Mouse (Mus musculus) CH12.LX (cell line): ENCODE data around the gene Jup.

Source experiments
- CHD2 ChIP-seq: IDR thresholded peaks from 2 replicates; pipeline ENCODE4 v1.6.1; 2011; ENCODE audit warnings: low read length, improper control_type of control experiment
- CTCF ChIP-seq, 2 experiments: IDR thresholded peaks in 1 of 2; conservative IDR thresholded peaks in 1 of 2; 2 replicates each; pipeline ENCODE4 v1.5.1; 2011 to 2012; ENCODE audit warnings: low read depth in 2 of 2, low read length in 2 of 2, improper control_type of control experiment in 1 of 2, inconsistent platforms in 1 of 2, mild to moderate bottlenecking in 1 of 2, moderate library complexity in 1 of 2
- MAX ChIP-seq: IDR thresholded peaks from 2 replicates; pipeline ENCODE4 v1.6.1; 2011; ENCODE audit warnings: low read length, improper control_type of control experiment
- POLR2A ChIP-seq: IDR thresholded peaks from 2 replicates; pipeline ENCODE4 v1.6.1; 2011; ENCODE audit warnings: low read depth, mild to moderate bottlenecking, improper control_type of control experiment, low read length
- ZMIZ1 ChIP-seq: IDR thresholded peaks from 2 replicates; pipeline ENCODE4 v1.6.1; 2012; ENCODE audit warnings: low read depth, mild to moderate bottlenecking, inconsistent platforms, low read length, improper control_type of control experiment

DNA sequence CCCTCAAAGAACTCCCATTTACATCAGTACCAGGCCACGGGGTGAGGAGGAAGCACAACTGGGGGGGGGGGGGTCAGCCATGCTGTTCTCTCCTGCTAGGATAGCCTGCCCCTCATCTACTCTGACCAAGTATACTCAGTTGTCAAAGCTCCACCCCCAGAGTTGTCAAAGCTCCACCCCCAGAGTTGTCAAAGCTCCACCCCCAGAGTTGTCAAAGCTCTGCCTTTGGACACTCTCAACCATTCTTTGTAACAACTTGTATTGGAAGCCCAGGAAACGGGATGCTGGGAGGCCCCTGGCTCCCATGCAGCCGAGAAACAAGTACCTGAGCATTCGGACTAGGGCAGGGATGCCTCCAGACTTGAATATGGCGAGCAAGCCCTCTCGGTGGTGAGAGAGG, 14.9 kb downstream of the Jup start:
- TF ChIP-seq CHD2: no peak
- TF ChIP-seq POLR2A: no peak
- TF ChIP-seq MAX: no peak
- TF ChIP-seq CTCF (conservative IDR thresholded peaks at IDR 0.05 in 1 of 2, IDR thresholded peaks at IDR 0.05 in 1 of 2; ENCODE audit: low read depth in 2 of 2, low read length in 2 of 2): no peak
- TF ChIP-seq ZMIZ1: no peak
